Mouse (Mus musculus) midbrain, embryonic 14.5 days (tissue): Measurements from ENCODE around the gene Gm765. TPM values are rescaled to one million over a fixed set of nuclear protein-coding genes. Genes with fewer than 3 reads are reported as not detected.

Source experiments
- ATAC-seq: fragments of 200-750 bp; cut with Nextera tagmentation; 2 replicates; pipeline ENCODE4 v1.8.0; 2017; ENCODE audit warnings: moderate number of reproducible peaks, moderate library complexity; ENCODE audit not compliant: low FRiP score, low TSS enrichment
- DNase-seq: peaks from one replicate; pipeline ENCODE4 v3.0.0-alpha.2; 2015
- H3K27ac ChIP-seq: fragments of 300-500 bp; sonication (generic); replicated peaks from 2 replicates; pipeline ENCODE4 v1.5.1; 2014; ENCODE audit warnings: mild to moderate bottlenecking, low read depth, low read length, moderate library complexity
- H3K27me3 ChIP-seq: fragments of 300-500 bp; sonication (generic); 2 replicates; pipeline ENCODE4 v1.6.1; 2014; ENCODE audit warnings: low read length, control low read depth, mixed read lengths; ENCODE audit not compliant: control insufficient read depth, insufficient read depth
- H3K36me3 ChIP-seq: fragments of 300-500 bp; sonication (generic); 2 replicates; pipeline ENCODE4 v1.6.1; 2014; ENCODE audit warnings: low read length, control low read depth; ENCODE audit not compliant: control insufficient read depth, insufficient read depth
- H3K4me1 ChIP-seq: fragments of 300-500 bp; sonication (generic); 2 replicates; pipeline ENCODE4 v1.6.1; 2014; ENCODE audit warnings: mild to moderate bottlenecking, antibody characterized with exemption, low read length, control low read depth; ENCODE audit not compliant: control insufficient read depth, insufficient read depth
- H3K4me2 ChIP-seq: fragments of 300-500 bp; sonication (generic); 2 replicates; pipeline ENCODE4 v1.6.1; 2014; ENCODE audit warnings: mild to moderate bottlenecking, low read length, moderate library complexity
- H3K4me3 ChIP-seq: fragments of 300-500 bp; sonication (generic); replicated peaks from 2 replicates; pipeline ENCODE4 v1.5.1; 2014; ENCODE audit warnings: low read depth, low read length
- H3K9ac ChIP-seq: fragments of 300-500 bp; sonication (generic); replicated peaks from 2 replicates; pipeline ENCODE4 v1.6.1; 2014; ENCODE audit warnings: mild to moderate bottlenecking, low read length, moderate library complexity
- H3K9me3 ChIP-seq: fragments of 300-500 bp; sonication (generic); 2 replicates; pipeline ENCODE4 v1.6.1; 2016; ENCODE audit warnings: low read length, control low read depth, mixed read lengths; ENCODE audit not compliant: control insufficient read depth
- WGBS: fragments of 180-500 bp; shearing (Covaris S2); extraction: QIAGEN DNeasy Blood & Tissue Kit; methylation state at CpG from one replicate; pipeline ENCODE4 v1.1.7; 2014; 5-methylcytosine and 5-hydroxymethylcytosine counted together
- polyA plus RNA-seq: library from polyadenylated mRNA; unstranded; fragments of >200 nt; fragmentation: Nextera tagmentation; extraction: Ambion mirVana; gene quantifications from 2 replicates; pipeline ENCODE4 v1.2.1, GENCODE M21; 2014

The Gm765 gene
- polyA plus RNA-seq = not detected in 2 replicates

DNA sequence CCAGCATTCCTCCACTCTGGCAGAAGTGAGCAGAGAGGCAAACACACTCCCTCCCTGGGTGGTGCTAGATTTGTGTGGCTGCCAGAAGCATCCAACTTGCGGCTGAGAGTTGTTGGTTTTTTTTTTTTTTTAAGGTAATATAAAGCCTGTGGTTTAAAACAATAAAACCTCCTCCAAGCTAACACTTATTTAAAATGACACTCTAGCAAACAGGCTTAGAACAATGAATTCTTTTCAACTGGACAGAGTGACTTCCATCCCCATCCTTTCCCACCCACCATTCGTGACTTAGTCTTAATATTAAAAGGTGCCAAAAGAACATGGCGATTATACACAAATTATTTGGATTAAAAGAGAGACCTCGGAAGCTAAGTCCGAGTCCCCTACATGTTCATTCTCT, at the start of gene Gm765:
Gene Gm765 (minus strand): TSS at position 101 of the 400 bp plus-strand sequence.
- H3K4me1 ChIP-seq = no peaks in the 10 kb centered on the region
- ATAC-seq (no peak), DNase-seq (no peak)
- H3K4me3 ChIP-seq = no peak within 1 kb of the TSS
- no peaks in the 10 kb centered on the region for H3K27me3 ChIP-seq
- H3K36me3 ChIP-seq = no peaks in the 10 kb centered on the region
- H3K27ac ChIP-seq = no peak within 1 kb of the TSS
- H3K9me3 ChIP-seq = no peaks in the 10 kb centered on the region
- WGBS = 82% methylated on average over 5 of the region's 5 CpGs
- no peak within 1 kb of the TSS for H3K4me2 ChIP-seq
- H3K9ac ChIP-seq = no peak within 1 kb of the TSS

DNA sequence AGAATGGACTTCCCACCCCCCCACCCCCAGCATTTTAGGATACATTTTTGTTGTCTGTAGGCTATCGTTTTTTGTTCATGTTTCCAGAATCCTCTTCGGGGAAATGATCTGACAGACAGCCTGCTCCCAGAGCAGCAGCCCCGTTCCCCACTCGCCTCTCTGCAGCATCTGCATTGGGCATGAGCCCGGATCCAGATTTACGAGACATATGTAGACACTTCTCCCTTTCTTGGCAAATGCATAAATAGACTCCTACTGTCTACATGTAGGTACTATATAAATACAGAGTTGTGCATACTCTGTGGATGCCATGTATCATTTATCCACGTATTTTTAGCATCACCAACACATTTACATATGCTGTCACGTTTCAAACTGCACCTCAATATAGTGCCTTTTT, 42.9 kb upstream of the Gm765 start:
- WGBS = 81% methylated on average over 8 of the region's 8 CpGs
- Histone ChIP-seq H3K4me1 (no peaks in the 10 kb centered on the region), H3K4me2 (no peak overlapping the region), H3K27me3 (no peaks in the 10 kb centered on the region), H3K4me3 (no peak overlapping the region), H3K9me3 (no peaks in the 10 kb centered on the region), H3K27ac (no peak overlapping the region), H3K9ac (no peak overlapping the region), H3K36me3 (no peaks in the 10 kb centered on the region)
- DNase-seq (no peak), ATAC-seq (no peak)

DNA sequence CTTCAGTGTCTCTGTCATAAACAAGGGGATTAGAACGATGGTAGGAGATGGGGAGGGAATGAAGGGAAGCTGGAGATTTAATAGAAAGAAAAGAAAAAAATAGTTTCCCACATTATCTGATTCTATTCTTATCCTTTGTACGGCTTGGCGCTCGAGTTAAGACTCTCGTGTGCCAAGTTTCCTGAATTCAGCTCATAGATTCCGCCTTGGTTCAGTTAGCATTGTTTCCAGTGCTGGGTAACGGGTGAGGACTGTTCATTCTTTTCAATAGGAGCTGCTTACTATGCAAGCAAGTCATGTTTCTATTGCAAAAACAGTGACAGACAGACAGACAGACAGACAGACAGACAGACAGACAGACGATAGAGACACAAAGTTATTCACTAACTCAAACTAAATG, 41.9 kb upstream of the Gm765 start:
- Histone ChIP-seq H3K4me3 (no peak overlapping the region), H3K9ac (no peak overlapping the region), H3K27ac (no peak overlapping the region), H3K36me3 (no peaks in the 10 kb centered on the region), H3K4me1 (no peaks in the 10 kb centered on the region), H3K27me3 (no peaks in the 10 kb centered on the region), H3K4me2 (no peak overlapping the region), H3K9me3 (no peaks in the 10 kb centered on the region)
- DNase-seq (peak; percentile 42), ATAC-seq (no peak)
- 26% methylated on average over 8 of the region's 8 CpGs for WGBS

DNA sequence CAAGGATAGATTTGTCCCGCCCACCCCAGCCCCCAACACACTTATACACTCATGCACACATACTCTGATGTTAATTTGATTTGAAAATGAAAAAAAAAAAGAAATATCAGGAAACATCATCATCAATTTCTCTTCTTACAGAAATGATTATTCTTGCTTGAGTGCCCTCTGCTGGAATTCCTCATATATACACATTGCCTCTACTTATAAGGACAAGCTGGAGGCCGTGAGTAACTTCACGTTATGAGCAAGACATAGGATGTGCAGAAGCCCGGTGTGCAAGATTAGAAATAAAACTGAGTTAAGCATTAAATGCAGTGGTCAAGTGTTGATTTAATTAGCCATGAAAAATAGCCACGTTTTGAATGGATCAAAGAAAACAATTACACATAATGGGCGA, 40.9 kb upstream of the Gm765 start:
- Histone ChIP-seq H3K36me3 (no peaks in the 10 kb centered on the region), H3K4me1 (no peaks in the 10 kb centered on the region), H3K27me3 (no peaks in the 10 kb centered on the region), H3K4me2 (no peak overlapping the region), H3K27ac (no peak overlapping the region), H3K9ac (no peak overlapping the region), H3K4me3 (no peak overlapping the region), H3K9me3 (no peaks in the 10 kb centered on the region)
- ATAC-seq = no peak
- WGBS = 48% methylated on average over 6 of the region's 6 CpGs
- DNase-seq = peak; percentile 83

GRCm38 (mm10) chr6:98366199-98366598, 23.6 kb upstream of the Gm765 start:
- WGBS = 92% methylated on average over 4 of the region's 4 CpGs
- Histone ChIP-seq H3K9me3 (no peaks in the 10 kb centered on the region), H3K4me3 (no peak overlapping the region), H3K9ac (no peak overlapping the region), H3K27ac (no peak overlapping the region), H3K4me1 (no peaks in the 10 kb centered on the region), H3K27me3 (no peaks in the 10 kb centered on the region), H3K36me3 (no peaks in the 10 kb centered on the region), H3K4me2 (no peak overlapping the region)
- DNase-seq (no peak), ATAC-seq (no peak)

DNA sequence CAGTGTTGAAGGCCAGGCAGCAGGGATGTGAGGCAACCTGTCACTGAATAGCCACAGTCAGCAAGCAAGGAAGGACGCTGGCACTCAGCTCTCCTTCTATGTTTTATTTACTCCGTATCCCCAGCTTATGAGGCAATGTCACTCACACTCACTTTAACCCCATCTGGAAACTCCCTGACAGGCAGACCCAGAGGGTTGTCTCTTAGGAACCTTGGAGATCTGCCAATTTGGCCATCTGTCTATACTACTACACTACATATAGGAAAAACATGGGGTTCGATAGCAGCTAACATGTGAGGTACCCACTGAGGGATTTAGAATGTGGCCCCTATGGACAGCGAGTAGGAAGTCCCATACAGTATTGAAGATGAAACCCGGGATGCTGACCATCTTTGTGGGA, 12.7 kb upstream of the Gm765 start:
- Histone ChIP-seq H3K4me3 (no peak overlapping the region), H3K9ac (no peak overlapping the region), H3K36me3 (no peaks in the 10 kb centered on the region), H3K27me3 (no peaks in the 10 kb centered on the region), H3K9me3 (no peaks in the 10 kb centered on the region), H3K4me1 (no peaks in the 10 kb centered on the region), H3K4me2 (no peak overlapping the region), H3K27ac (no peak overlapping the region)
- ATAC-seq (no peak), DNase-seq (no peak)
- 82% methylated on average over 5 of the region's 5 CpGs for WGBS

GRCm38 (mm10) chr6:98353285-98353684, 10.7 kb upstream of the Gm765 start:
- H3K9ac ChIP-seq = no peak overlapping the region
- DNase-seq (no peak), ATAC-seq (no peak)
- H3K4me2 ChIP-seq = no peak overlapping the region
- no peaks in the 10 kb centered on the region for H3K36me3 ChIP-seq
- no peak overlapping the region for H3K4me3 ChIP-seq
- 90% methylated on average over 3 of the region's 3 CpGs for WGBS
- H3K27me3 ChIP-seq = no peaks in the 10 kb centered on the region
- H3K27ac ChIP-seq = no peak overlapping the region
- no peaks in the 10 kb centered on the region for H3K9me3 ChIP-seq
- H3K4me1 ChIP-seq = no peaks in the 10 kb centered on the region

GRCm38 (mm10) chr6:98332714-98333113, 9.8 kb downstream of the Gm765 start:
- WGBS = 89% methylated on average over 2 of the region's 2 CpGs
- DNase-seq (no peak), ATAC-seq (no peak)
- Histone ChIP-seq H3K4me1 (no peaks in the 10 kb centered on the region), H3K27me3 (no peaks in the 10 kb centered on the region), H3K36me3 (no peaks in the 10 kb centered on the region), H3K4me2 (no peak overlapping the region), H3K9ac (no peak overlapping the region), H3K27ac (no peak overlapping the region), H3K4me3 (no peak overlapping the region), H3K9me3 (no peaks in the 10 kb centered on the region)

GRCm38 (mm10) chr6:98311659-98312058, 30.9 kb downstream of the Gm765 start:
- Histone ChIP-seq H3K27ac (no peak overlapping the region), H3K9me3 (no peaks in the 10 kb centered on the region), H3K27me3 (no peaks in the 10 kb centered on the region), H3K4me1 (no peaks in the 10 kb centered on the region), H3K4me3 (no peak overlapping the region), H3K9ac (no peak overlapping the region), H3K36me3 (no peaks in the 10 kb centered on the region), H3K4me2 (no peak overlapping the region)
- 94% methylated on average over 5 of the region's 5 CpGs for WGBS
- DNase-seq (no peak), ATAC-seq (no peak)
